Mouse (Mus musculus): ENCODE results near the gene Adamts9. TPM values are rescaled to one million over a fixed set of nuclear protein-coding genes. Genes with fewer than 3 reads are reported as not detected.

Adamts9 gene
- polyA plus RNA-seq, 1 experiment from 2014 or later, result 4.9 TPM

GRCm38 (mm10) chr6:92850250-92850649, 93.0 kb downstream of the Adamts9 start:
- no peak for ATAC-seq (replicated peaks; ENCODE audit: insufficient number of reproducible peaks, low FRiP score, low TSS enrichment, low read depth)
- Histone ChIP-seq H3K4me2 (ENCODE audit: low read depth, low read length) (no peak overlapping the region), H3K27me3 (ENCODE audit: control insufficient read depth, insufficient read depth, low read length) (no peaks in the 10 kb centered on the region), H3K36me3 (replicated peaks; ENCODE audit: control insufficient read depth, insufficient read depth, low read depth, low read length) (no peaks in the 10 kb centered on the region), H3K9me3 (replicated peaks; ENCODE audit: control insufficient read depth, low read length) (no peaks in the 10 kb centered on the region), H3K9ac (replicated peaks; ENCODE audit: low read length) (no peak overlapping the region), H3K27ac (replicated peaks; ENCODE audit: low read depth, low read length) (no peak overlapping the region), H3K4me1 (ENCODE audit: control insufficient read depth, insufficient read depth, low read length) (no peaks in the 10 kb centered on the region), H3K4me3 (ENCODE audit: low read depth, low read length) (no peak overlapping the region)
- DNase-seq (ENCODE audit: low spot score), result peak; percentile 9
- 59% methylated on average over 5 of the region's 5 CpGs for WGBS

- no peak for DNase-seq (ENCODE audit: low spot score)
- Histone ChIP-seq H3K36me3 (replicated peaks; ENCODE audit: control insufficient read depth, insufficient read depth, low read depth, low read length) (no peaks in the 10 kb centered on the region), H3K9me3 (replicated peaks; ENCODE audit: control insufficient read depth, low read length) (no peaks in the 10 kb centered on the region), H3K4me3 (ENCODE audit: low read depth, low read length) (no peak overlapping the region), H3K9ac (replicated peaks; ENCODE audit: low read length) (no peak overlapping the region), H3K27ac (replicated peaks; ENCODE audit: low read depth, low read length) (no peak overlapping the region), H3K27me3 (ENCODE audit: control insufficient read depth, insufficient read depth, low read length) (no peaks in the 10 kb centered on the region), H3K4me2 (ENCODE audit: low read depth, low read length) (no peak overlapping the region), H3K4me1 (ENCODE audit: control insufficient read depth, insufficient read depth, low read length) (no peaks in the 10 kb centered on the region)
- no peak for ATAC-seq (replicated peaks; ENCODE audit: insufficient number of reproducible peaks, low FRiP score, low TSS enrichment, low read depth)
- WGBS, result 95% methylated on average over 9 of the region's 9 CpGs
Measured at GRCm38 (mm10) chr6:92849208-92849607, 94.1 kb downstream of the Adamts9 start.

- H3K4me3 ChIP-seq (ENCODE audit: low read depth, low read length), result no peak overlapping the region
- no peaks in the 10 kb centered on the region for H3K36me3 ChIP-seq (replicated peaks; ENCODE audit: control insufficient read depth, insufficient read depth, low read depth, low read length)
- no peaks in the 10 kb centered on the region for H3K27me3 ChIP-seq (ENCODE audit: control insufficient read depth, insufficient read depth, low read length)
- H3K27ac ChIP-seq (replicated peaks; ENCODE audit: low read depth, low read length), result no peak overlapping the region
- ATAC-seq (replicated peaks; ENCODE audit: insufficient number of reproducible peaks, low FRiP score, low TSS enrichment, low read depth), result no peak
- H3K4me2 ChIP-seq (ENCODE audit: low read depth, low read length), result no peak overlapping the region
- no peaks in the 10 kb centered on the region for H3K4me1 ChIP-seq (ENCODE audit: control insufficient read depth, insufficient read depth, low read length)
- no peaks in the 10 kb centered on the region for H3K9me3 ChIP-seq (replicated peaks; ENCODE audit: control insufficient read depth, low read length)
- DNase-seq (ENCODE audit: low spot score), result no peak
- H3K9ac ChIP-seq (replicated peaks; ENCODE audit: low read length), result no peak overlapping the region
- 66% methylated on average over 4 of the region's 4 CpGs for WGBS
Measured at GRCm38 (mm10) chr6:92846614-92847013, 96.7 kb downstream of the Adamts9 start.

- H3K9ac ChIP-seq (replicated peaks; ENCODE audit: low read length), result no peak overlapping the region
- no peaks in the 10 kb centered on the region for H3K27me3 ChIP-seq (ENCODE audit: control insufficient read depth, insufficient read depth, low read length)
- no peak overlapping the region for H3K27ac ChIP-seq (replicated peaks; ENCODE audit: low read depth, low read length)
- no peaks in the 10 kb centered on the region for H3K9me3 ChIP-seq (replicated peaks; ENCODE audit: control insufficient read depth, low read length)
- no peaks in the 10 kb centered on the region for H3K4me1 ChIP-seq (ENCODE audit: control insufficient read depth, insufficient read depth, low read length)
- ATAC-seq (replicated peaks; ENCODE audit: insufficient number of reproducible peaks, low FRiP score, low TSS enrichment, low read depth), result no peak
- H3K4me3 ChIP-seq (ENCODE audit: low read depth, low read length), result no peak overlapping the region
- H3K36me3 ChIP-seq (replicated peaks; ENCODE audit: control insufficient read depth, insufficient read depth, low read depth, low read length), result no peaks in the 10 kb centered on the region
- no peak overlapping the region for H3K4me2 ChIP-seq (ENCODE audit: low read depth, low read length)
- DNase-seq (ENCODE audit: low spot score), result no peak
- 92% methylated on average over 8 of the region's 8 CpGs for WGBS
Measured at GRCm38 (mm10) chr6:92845898-92846297, 97.4 kb downstream of the Adamts9 start.

- DNase-seq (ENCODE audit: low spot score) (no peak), ATAC-seq (replicated peaks; ENCODE audit: insufficient number of reproducible peaks, low FRiP score, low TSS enrichment, low read depth) (no peak)
- Histone ChIP-seq H3K4me1 (ENCODE audit: control insufficient read depth, insufficient read depth, low read length) (no peaks in the 10 kb centered on the region), H3K9ac (replicated peaks; ENCODE audit: low read length) (no peak overlapping the region), H3K4me3 (ENCODE audit: low read depth, low read length) (no peak overlapping the region), H3K27ac (replicated peaks; ENCODE audit: low read depth, low read length) (no peak overlapping the region), H3K36me3 (replicated peaks; ENCODE audit: control insufficient read depth, insufficient read depth, low read depth, low read length) (no peaks in the 10 kb centered on the region), H3K9me3 (replicated peaks; ENCODE audit: control insufficient read depth, low read length) (no peaks in the 10 kb centered on the region), H3K4me2 (ENCODE audit: low read depth, low read length) (no peak overlapping the region), H3K27me3 (ENCODE audit: control insufficient read depth, insufficient read depth, low read length) (no peaks in the 10 kb centered on the region)
- 88% methylated on average over 2 of the region's 2 CpGs for WGBS
Measured at GRCm38 (mm10) chr6:92843474-92843873, 99.8 kb downstream of the Adamts9 start.

GRCm38 (mm10) chr6:92842000-92842399, 101.3 kb downstream of the Adamts9 start:
- DNase-seq (ENCODE audit: low spot score), result peak; percentile 76
- Histone ChIP-seq H3K27ac (replicated peaks; ENCODE audit: low read depth, low read length) (no peak overlapping the region), H3K36me3 (replicated peaks; ENCODE audit: control insufficient read depth, insufficient read depth, low read depth, low read length) (no peaks in the 10 kb centered on the region), H3K4me2 (ENCODE audit: low read depth, low read length) (no peak overlapping the region), H3K9me3 (replicated peaks; ENCODE audit: control insufficient read depth, low read length) (no peaks in the 10 kb centered on the region), H3K4me3 (ENCODE audit: low read depth, low read length) (no peak overlapping the region), H3K4me1 (ENCODE audit: control insufficient read depth, insufficient read depth, low read length) (no peaks in the 10 kb centered on the region), H3K9ac (replicated peaks; ENCODE audit: low read length) (no peak overlapping the region), H3K27me3 (ENCODE audit: control insufficient read depth, insufficient read depth, low read length) (no peaks in the 10 kb centered on the region)
- WGBS, result 11% methylated on average over 2 of the region's 2 CpGs
- no peak for ATAC-seq (replicated peaks; ENCODE audit: insufficient number of reproducible peaks, low FRiP score, low TSS enrichment, low read depth)

GRCm38 (mm10) chr6:92831106-92831505, 112.2 kb downstream of the Adamts9 start:
- WGBS, result 90% methylated on average over 2 of the region's 2 CpGs
- Histone ChIP-seq H3K9ac (replicated peaks; ENCODE audit: low read length) (no peak overlapping the region), H3K27ac (replicated peaks; ENCODE audit: low read depth, low read length) (no peak overlapping the region), H3K4me3 (ENCODE audit: low read depth, low read length) (no peak overlapping the region), H3K4me1 (ENCODE audit: control insufficient read depth, insufficient read depth, low read length) (no peaks in the 10 kb centered on the region), H3K36me3 (replicated peaks; ENCODE audit: control insufficient read depth, insufficient read depth, low read depth, low read length) (no peaks in the 10 kb centered on the region; the same call in 1 of the 2 replicates), H3K9me3 (replicated peaks; ENCODE audit: control insufficient read depth, low read length) (no peaks in the 10 kb centered on the region), H3K4me2 (ENCODE audit: low read depth, low read length) (no peak overlapping the region), H3K27me3 (ENCODE audit: control insufficient read depth, insufficient read depth, low read length) (no peaks in the 10 kb centered on the region)
- DNase-seq (ENCODE audit: low spot score), result no peak
- no peak for ATAC-seq (replicated peaks; ENCODE audit: insufficient number of reproducible peaks, low FRiP score, low TSS enrichment, low read depth)

GRCm38 (mm10) chr6:92829148-92829547, 114.1 kb downstream of the Adamts9 start:
- no peak for DNase-seq (ENCODE audit: low spot score)
- WGBS, result 94% methylated on average over 2 of the region's 2 CpGs

More at GRCm38 (mm10) chr6:92829148-92829547, 114.1 kb downstream of the Adamts9 start:
- Histone ChIP-seq H3K4me3 (ENCODE audit: low read depth, low read length) (no peak overlapping the region), H3K4me1 (ENCODE audit: control insufficient read depth, insufficient read depth, low read length) (no peaks in the 10 kb centered on the region), H3K4me2 (ENCODE audit: low read depth, low read length) (no peak overlapping the region), H3K27me3 (ENCODE audit: control insufficient read depth, insufficient read depth, low read length) (no peaks in the 10 kb centered on the region), H3K9me3 (replicated peaks; ENCODE audit: control insufficient read depth, low read length) (no peaks in the 10 kb centered on the region), H3K27ac (replicated peaks; ENCODE audit: low read depth, low read length) (no peak overlapping the region), H3K36me3 (replicated peaks; ENCODE audit: control insufficient read depth, insufficient read depth, low read depth, low read length) (no peaks in the 10 kb centered on the region; the same call in 1 of the 2 replicates), H3K9ac (replicated peaks; ENCODE audit: low read length) (no peak overlapping the region)
- ATAC-seq (replicated peaks; ENCODE audit: insufficient number of reproducible peaks, low FRiP score, low TSS enrichment, low read depth), result no peak
